Mouse (Mus musculus) lung, adult 2 months (tissue): Measurements from ENCODE around the gene Nbl1. TPM values are rescaled to one million over a fixed set of nuclear protein-coding genes. Genes with fewer than 3 reads are reported as not detected.

Experiments
- DNase-seq: peaks from one replicate; pipeline ENCODE4 v3.0.0; 2022
- H3K4me1 ChIP-seq: fragments of 200-500 bp; 2 replicates; pipeline ENCODE4 v1.6.1; 2011; ENCODE audit warnings: low read length; ENCODE audit not compliant: control insufficient read depth, insufficient read depth
- H3K4me3 ChIP-seq: fragments of 200-500 bp; replicated peaks from 2 replicates; pipeline ENCODE3; 2011; ENCODE audit warnings: low read depth, mild to moderate bottlenecking, control low read depth, low read length; ENCODE audit errors: extremely low read depth
- CTCF ChIP-seq: fragments of 200-500 bp; IDR thresholded peaks from 2 replicates; pipeline ENCODE4 v1.5.1; 2011; ENCODE audit warnings: mild to moderate bottlenecking, low read length, control low read depth; ENCODE audit not compliant: insufficient read depth
- POLR2A ChIP-seq: fragments of 200-500 bp; IDR thresholded peaks from 2 replicates; pipeline ENCODE4 v1.6.1; 2011; ENCODE audit warnings: low read depth, mild to moderate bottlenecking, control low read depth, low read length, borderline replicate concordance; ENCODE audit errors: extremely low read depth
- WGBS: fragments of 180-500 bp; shearing (Covaris S2); methylation state at CpG from one replicate; pipeline ENCODE4 v1.1.7; 2018; 5-methylcytosine and 5-hydroxymethylcytosine counted together
- polyA plus RNA-seq: library from polyadenylated mRNA; depleted of rRNA; stranded (reverse); fragments of >200 nt; gene quantifications from 2 replicates; pipeline ENCODE4 v1.2.3, GENCODE M21; 2012

The Nbl1 gene
- polyA plus RNA-seq, 1 experiment = 330 TPM

- WGBS = 94% methylated on average over 1 of the region's 1 CpGs
- Histone ChIP-seq H3K4me1 (peaks cover 6% of the 10 kb centered on the region), H3K4me3 (no peak overlapping the region)
- no peak for DNase-seq
- no peak for TF ChIP-seq POLR2A
- TF ChIP-seq CTCF = no peak
These were observed 12.7 kb upstream of the Nbl1 start for GRCm38 (mm10) chr4:139105453-139105852.

GRCm38 (mm10) chr4:139101546-139101945, 8.8 kb upstream of the Nbl1 start:
- WGBS = 55% methylated on average over 6 of the region's 6 CpGs
- peaks cover under 1% of the 10 kb centered on the region for H3K4me1 ChIP-seq
- TF ChIP-seq POLR2A = no peak
- no peak for TF ChIP-seq CTCF
- no peak overlapping the region for H3K4me3 ChIP-seq
- DNase-seq = no peak

GRCm38 (mm10) chr4:139100326-139100725, 7.5 kb upstream of the Nbl1 start:
- WGBS = 87% methylated on average over 8 of the region's 8 CpGs
- peaks cover 12% of the 10 kb centered on the region for H3K4me1 ChIP-seq
- DNase-seq = no peak
- no peak overlapping the region for H3K4me3 ChIP-seq
- no peak for TF ChIP-seq POLR2A
- TF ChIP-seq CTCF = no peak

- no peak for DNase-seq
- TF ChIP-seq POLR2A (no peak), CTCF (no peak)
- WGBS = 16% methylated on average over 5 of the region's 5 CpGs
- no peak overlapping the region for H3K4me3 ChIP-seq
- H3K4me1 ChIP-seq = peaks cover 12% of the 10 kb centered on the region
These were observed 3.4 kb upstream of the Nbl1 start for GRCm38 (mm10) chr4:139096201-139096600.

- no peak for TF ChIP-seq POLR2A
- TF ChIP-seq CTCF = no peak
- WGBS = 60% methylated on average over 1 of the region's 1 CpGs
- H3K4me1 ChIP-seq = peaks cover 14% of the 10 kb centered on the region
- H3K4me3 ChIP-seq = no peak overlapping the region
- peak; percentile 58 for DNase-seq
These were observed 2.6 kb upstream of the Nbl1 start for GRCm38 (mm10) chr4:139095406-139095805.

GRCm38 (mm10) chr4:139093196-139093530, 370 bp upstream of the Nbl1 start:
- no peak for DNase-seq
- TF ChIP-seq POLR2A = no peak
- no peak for TF ChIP-seq CTCF
- Histone ChIP-seq H3K4me3 (peak overlapping the region; percentile 49), H3K4me1 (peaks cover 14% of the 10 kb centered on the region)
- WGBS = 29% methylated on average over 13 of the region's 13 CpGs

GRCm38 (mm10) chr4:139091478-139092355, 1.1 kb downstream of the Nbl1 start:
- peak overlapping the region; percentile 49 for H3K4me3 ChIP-seq
- 0 out of 2 replicates have a peak, but pooled peaks have one; percentile 40 for TF ChIP-seq POLR2A
- TF ChIP-seq CTCF = no peak
- H3K4me1 ChIP-seq = peaks cover 14% of the 10 kb centered on the region
- DNase-seq = peak; percentile 47
- 9% methylated on average over 28 of the region's 28 CpGs for WGBS

- no peak for DNase-seq
- H3K4me1 ChIP-seq = peaks cover 8% of the 10 kb centered on the region
- peak overlapping the region; percentile 49 for H3K4me3 ChIP-seq
- no peak for TF ChIP-seq POLR2A
- no peak for TF ChIP-seq CTCF
- 61% methylated on average over 7 of the region's 7 CpGs for WGBS
These were observed 1.7 kb downstream of the Nbl1 start for GRCm38 (mm10) chr4:139091066-139091465.

GRCm38 (mm10) chr4:139090303-139090940, 2.4 kb downstream of the Nbl1 start:
- peak; percentile 42 for DNase-seq
- peak overlapping the region; percentile 19 for H3K4me3 ChIP-seq

More at GRCm38 (mm10) chr4:139090303-139090940, 2.4 kb downstream of the Nbl1 start:
- WGBS = 56% methylated on average over 15 of the region's 15 CpGs
- H3K4me1 ChIP-seq = peaks cover 2% of the 10 kb centered on the region
- TF ChIP-seq POLR2A = no peak
- no peak for TF ChIP-seq CTCF
